Mouse (Mus musculus) embryo, embryonic 9.5 days (tissue): ENCODE measurements around the gene Adam1b.
A peak's percentile ranks its signal among the peaks of the same experiment; 100 is the strongest.
"Not testable (repeated sequence)": the region's sequence is repeated elsewhere in the genome, so short reads cannot be mapped to it uniquely, and the experiment has no call there.

Experiments
- DNase-seq: peaks from one replicate; pipeline ENCODE4 v3.0.0-alpha.2; 2017; ENCODE audit errors: extremely low spot score

The Adam1b gene

DNA sequence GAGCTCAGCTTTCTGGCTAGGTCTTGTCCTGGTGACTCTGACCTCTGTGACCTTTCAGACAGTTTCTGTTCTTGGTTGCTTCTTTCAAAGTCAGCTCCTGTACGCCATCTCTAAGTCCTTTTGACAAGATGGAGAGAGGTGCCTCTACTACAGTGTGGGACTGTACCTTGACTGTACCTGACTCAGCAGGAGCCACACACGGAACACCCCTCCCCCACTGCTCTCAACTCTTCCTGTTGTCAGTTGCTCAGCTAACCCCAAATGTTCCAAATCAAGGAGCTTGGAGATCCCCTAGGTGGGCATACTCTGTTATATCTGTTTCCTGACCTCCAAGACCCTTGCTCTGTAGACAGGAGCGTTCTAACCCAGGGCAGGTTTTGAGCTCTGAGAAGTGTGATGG is at the start of gene Adam1b:
Gene Adam1b, minus strand, starts transcription at position 205 of the 400 bp plus-strand sequence.
- DNase-seq = no peak

DNA sequence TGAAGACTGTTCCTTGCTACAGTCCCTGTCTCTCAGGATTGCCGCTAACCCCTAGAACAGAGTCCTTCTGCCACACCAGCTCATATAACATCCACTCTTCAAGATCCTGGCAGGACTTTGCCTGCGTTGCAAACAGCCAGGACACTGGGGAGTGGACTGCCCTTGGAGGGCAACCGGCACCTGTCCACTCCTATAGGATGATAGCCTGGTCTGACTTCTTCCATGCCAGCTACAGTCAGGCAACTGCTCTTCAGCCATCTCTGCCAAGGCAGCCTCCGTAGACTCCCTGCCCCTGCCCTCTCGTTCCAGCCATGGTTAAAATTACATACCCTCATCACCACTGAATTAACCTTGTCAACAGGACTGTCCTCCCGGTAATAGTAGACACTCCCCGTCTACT is 46.0 kb upstream of the Adam1b start:
- no peak for DNase-seq

DNA sequence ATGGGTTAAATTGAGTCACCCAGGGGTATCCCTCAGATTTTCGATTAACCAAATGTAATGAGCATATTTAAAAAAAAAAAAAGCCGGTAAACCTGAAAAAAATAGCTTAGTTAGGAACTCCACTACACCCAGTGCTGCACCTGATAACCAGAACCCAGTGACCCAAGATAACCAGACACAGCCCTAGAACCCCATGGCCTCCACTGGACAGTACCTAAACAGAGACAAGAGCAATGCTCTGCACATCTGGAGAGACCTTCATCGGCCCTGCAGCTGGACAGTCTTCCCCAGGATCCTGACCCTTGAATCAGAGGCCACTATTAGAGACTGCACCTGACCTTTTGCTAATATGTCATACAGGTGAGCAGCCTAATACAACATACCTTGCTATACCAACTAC is 43.8 kb upstream of the Adam1b start:
- DNase-seq = no peak

DNA sequence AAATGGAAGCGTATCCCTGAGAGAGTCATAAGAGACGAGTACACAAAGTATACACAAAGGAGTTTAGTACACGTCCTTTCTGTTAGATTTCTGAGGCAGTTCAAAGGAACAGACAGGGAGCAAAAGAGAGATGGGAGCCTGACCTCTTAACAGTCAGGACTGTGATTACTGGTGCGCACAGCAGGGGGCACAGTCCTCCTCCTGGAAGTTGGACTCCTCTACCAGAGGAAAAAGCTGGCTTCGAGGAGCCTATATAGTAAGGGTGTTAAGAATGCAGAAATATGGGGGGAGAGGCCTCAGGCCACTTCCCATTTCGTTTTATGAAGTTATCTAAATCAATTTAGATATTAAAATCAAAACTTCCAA is 43.3 kb upstream of the Adam1b start:
- DNase-seq = peak; percentile 52

DNA sequence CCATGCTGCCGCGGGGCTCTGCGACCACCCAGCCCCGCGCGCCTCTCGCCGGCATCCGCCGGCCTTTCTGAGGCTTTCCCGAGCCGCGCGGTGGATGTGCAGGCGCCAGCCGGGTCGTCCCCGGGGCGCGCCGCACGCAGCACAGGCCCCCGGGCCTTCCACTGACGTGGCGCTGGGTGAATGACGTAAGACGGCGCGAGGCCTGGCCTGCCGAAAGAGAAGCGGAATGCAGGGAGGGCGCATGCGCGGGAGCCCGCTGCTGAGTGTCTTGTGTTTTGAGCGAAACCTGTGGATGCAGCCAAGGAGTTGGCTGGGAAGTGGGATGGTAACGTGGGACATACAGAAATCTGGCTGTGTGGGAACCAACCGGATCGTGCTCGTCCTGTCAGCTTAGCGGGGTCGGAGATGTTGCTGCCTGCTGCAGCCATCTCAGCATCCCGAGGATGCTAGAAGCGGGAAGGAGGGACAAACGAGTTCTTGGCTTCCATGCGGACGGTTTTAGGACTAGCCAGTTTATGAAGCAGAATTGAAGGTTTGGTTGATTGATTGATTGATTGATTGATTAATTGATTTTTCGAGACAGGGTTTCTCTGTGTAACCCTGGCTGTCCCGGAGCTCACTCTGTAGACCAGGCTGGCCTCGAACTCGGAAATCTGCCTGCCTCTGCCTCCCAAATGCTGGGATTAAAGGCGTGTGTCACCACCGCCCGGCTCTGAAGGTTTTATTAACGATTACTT is 42.7 kb upstream of the Adam1b start, which contains the start of gene Mapkapk5:
Gene Mapkapk5, minus strand, starts transcription at position 113 of the 737 bp plus-strand sequence.
- peak; percentile 97 for DNase-seq

DNA sequence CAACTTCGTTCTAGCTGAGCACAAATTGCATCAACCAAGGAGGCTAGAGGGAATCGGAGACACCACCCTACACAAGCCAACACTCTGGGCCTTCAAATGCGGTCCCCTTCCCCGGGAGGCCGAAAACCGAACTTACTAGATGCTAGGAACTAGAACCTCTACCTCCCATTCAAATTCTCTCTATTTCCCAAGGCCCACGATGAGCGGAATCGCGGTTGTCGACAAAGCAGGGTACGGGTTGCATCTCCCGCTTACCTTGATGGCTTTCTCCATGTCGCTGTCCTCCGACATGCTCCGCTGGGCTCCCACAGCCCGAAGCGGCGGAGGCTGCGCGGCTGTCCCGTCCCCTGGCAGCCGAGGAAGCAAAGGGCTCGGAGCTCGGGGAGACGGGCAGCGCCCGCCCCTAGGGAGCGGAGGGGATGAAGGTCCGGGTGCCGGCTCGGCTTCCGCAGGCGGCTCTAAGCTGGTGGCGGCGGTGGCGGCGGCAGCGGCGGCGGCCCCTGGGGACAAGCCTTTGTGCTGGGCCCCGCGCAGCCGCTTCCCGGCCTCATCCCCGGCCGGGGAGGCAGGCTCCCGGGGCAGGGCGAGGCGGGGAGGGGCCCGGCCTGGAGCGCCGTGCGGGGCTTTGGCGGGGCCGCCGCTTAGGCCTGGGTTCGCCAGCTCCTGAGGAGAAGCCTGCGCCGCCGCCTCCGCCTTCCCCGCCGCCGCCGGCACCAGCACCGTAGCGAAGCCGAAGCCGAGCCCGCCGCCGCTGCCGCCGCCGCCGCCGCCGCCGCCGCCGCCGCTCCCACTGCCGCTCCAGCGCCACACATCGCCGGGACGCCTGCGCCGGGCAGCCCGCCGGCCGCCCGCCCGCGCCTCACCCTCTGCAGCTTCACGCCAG is 41.9 kb upstream of the Adam1b start, which contains the start of the genes Adam1a and Gm42878:
Gene Adam1a, minus strand, starts transcription at position 573 of the 883 bp plus-strand sequence.
Gene Gm42878, minus strand, starts transcription at position 573 of the 883 bp plus-strand sequence.
- no peak for DNase-seq

DNA sequence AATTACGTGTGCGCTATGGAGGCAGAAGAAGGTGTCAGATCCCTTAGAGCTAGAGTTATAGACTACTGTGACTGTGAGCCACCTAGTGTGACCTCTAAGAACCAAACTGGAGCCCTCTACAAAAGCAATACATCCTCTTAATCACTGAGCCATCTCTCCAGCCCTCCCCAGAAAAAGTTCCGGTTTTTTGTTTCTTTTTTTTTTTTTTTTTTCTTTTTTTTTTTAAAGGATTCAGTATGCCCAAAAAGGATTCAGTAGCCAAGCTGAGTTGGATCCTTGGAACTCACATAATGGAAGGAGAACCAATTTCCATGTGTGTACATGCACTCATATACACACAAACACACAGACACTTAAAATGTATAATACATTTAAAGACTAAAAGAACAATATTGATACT is 40.1 kb upstream of the Adam1b start:
- no peak for DNase-seq

DNA sequence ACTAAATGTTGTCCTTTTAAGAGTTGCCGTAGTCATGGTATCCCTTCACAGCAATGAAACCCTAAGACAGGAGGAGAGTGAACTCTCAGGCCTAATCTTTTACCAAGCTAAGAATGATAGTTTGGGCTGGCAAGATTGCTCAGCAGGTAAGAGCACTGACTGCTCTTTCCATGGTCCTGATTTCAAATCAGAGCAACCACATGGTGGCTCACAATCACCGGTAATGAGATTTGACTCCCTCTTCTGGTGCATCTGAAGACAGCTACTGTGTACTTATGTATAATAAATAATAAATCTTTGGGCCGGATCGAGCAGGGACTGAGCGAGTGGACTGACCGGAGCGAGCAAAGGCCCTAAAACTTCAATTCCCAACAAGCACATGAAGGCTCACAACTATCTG is 38.0 kb upstream of the Adam1b start:
- DNase-seq = no peak

DNA sequence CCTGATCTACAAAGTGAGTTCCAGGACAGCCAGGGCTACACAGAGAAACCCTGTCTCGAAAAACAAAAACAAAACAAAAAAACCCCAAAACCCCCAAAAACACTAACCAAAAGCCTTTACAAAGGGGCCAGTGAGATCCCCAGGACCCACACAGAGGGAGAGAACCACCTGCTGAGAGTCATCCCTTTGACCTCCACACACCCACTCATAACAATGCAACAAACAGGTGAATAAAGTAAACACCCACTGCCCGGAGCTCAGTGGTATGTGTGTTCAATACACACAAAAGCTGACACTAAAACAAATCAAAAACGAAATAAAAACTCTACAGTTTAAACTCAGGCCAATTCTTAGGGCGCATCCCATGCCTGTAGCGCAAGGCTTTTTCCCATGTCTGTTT is 36.8 kb upstream of the Adam1b start:
- no peak for DNase-seq

DNA sequence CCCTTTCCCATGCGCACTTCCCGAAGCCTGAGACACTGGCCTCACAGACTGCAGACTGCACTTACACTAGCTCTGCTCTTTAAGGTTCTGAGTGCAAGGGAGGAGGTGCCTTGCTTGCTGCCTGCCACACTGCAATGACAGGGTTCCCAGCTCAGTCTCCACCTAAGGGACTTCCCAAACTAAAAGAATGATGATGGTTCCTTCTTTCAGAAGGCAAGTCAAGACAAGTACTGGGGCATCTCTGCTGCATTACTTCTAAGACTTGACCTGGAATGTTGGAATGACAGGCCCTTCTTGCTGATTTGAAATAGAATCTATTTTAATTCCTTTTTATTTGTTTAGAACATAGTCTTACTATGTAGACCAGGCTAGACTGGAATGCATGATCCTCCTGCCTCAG is 34.4 kb upstream of the Adam1b start:
- DNase-seq = no peak

DNA sequence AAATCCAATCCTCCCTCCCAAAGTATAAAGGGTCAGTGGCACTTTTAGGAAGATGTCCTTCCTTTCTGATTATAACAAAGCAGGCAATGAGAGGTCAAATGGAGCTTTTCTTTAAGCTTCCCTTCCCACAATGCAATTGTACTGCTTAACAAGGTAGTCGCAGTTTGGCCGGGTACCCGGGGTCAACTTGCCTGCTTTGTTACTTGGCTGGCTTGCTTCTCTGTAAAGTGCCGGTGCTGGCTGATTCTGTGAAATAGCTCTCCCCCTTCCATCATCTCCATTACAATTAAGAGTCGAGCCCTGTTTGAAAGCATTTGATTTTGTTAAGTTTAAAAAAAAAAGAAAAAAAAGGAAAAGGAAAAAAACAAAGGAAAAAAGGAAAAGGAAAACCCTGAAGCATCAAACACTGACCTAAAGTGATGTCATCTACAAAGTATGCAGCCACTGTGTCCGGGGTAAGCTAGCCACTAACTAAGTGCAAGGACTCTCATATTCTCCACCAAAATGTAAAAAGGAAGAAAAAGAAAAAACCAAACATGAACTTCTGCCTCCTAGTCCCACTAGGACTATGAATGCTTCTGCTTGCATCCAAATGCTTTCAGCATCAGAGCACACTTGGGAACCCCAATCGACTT is 33.8 kb upstream of the Adam1b start:
- no peak for DNase-seq

DNA sequence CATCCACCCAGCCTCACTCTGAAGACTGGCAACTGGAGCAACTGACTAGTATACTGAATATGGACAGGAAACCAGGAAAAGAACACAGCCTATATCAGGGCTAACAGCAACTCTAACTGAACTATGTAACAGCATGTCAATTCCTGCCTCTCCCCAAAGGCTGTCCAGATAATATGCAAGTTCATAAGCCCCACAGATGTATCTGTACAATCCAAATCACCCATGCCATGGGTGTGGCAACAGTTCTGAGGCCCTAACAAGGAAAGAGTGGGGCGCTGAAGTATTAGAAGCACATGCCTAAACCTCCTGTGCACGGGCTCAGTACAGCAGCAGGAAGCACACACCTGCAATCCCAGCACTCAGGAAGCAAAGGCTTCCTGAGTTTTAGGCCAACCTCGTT is 31.9 kb upstream of the Adam1b start:
- no peak for DNase-seq

DNA sequence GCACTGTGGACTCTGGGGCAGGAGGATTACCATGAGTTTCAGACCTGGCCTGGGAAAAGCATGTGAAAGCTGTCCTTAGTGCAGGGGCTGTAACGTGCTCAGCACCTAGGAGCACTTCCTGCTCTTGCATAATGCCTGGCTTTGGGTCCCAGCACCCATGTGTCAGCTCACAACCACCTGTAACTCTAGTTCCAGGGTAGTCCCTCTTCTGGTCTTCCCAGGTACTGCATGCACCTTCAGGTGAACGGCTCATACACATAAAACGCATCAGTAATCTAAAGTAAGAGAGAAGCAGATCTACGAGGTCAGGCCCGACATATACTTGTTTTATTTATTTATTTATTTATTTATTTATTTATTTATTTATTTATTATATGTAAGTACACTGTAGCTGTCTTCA is 31.3 kb upstream of the Adam1b start:
- DNase-seq = no peak

DNA sequence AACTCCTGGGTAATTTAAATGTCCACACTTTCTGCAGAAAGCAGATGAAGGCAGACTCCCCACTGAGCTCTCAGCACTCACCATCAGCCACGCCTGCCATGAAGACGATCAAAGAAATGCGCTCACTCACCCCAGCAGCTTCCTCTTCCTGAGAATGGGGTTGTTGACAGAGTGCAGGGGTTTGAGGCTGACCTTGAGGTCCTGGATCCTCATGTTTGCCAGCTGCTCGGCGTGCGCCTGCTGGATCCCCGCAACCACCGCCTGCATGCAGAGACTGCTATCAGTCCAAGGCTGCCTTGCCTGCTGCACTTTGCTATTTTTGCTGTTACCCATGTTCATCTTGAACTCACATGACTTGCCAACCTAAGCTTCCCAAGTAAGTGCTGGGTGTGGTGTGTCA is 23.7 kb upstream of the Adam1b start:
- DNase-seq = no peak

DNA sequence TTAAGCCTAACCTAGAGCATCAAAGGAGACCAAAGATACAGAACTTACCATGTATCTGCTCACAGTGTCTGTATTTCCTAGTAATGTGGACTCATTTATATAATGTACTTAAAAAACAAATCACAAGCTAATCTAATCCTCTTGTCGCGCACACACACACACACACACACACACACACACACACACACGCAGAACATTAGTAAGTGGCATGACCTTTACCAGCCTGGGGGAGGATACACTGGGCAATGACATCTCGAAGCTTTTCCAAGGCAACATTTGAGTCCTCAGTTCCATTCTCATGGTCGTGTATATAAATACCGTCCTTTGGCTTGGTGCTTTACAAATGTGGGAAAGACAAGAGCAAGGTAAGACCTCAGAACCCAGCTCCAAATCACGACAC is 23.3 kb upstream of the Adam1b start:
- DNase-seq = no peak

DNA sequence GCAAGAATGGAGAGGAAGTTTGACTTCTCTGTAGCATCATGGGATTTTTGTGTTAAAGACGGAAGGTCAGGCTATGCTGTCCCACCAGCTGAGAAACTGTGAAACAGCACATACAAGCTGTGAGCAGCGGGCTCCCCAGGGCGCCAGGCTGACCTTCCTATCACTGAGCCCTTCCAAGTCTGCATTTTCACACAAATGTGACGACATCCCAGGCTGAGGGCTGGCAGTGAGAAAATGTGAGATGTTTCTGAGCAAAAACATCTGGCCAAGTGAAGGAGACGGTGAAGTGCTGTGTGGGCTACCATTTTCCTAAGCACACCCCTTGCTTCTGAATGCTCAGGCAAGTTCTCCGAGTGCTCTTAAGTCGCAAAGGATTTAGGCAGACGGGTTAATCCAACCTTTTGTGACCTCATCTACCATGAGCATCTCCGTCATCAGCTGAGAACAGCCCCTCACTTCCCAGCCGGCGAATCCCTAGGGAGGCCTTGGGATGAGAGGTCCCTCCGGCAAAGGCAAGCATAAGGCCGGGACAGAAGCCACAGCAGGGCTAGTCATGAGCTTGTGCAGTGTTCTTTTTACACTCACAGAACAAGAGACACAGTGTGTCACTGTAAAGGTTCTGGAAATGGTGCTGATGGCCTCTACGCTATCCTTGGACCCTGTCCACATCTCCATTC is 22.7 kb upstream of the Adam1b start:
- no peak for DNase-seq

DNA sequence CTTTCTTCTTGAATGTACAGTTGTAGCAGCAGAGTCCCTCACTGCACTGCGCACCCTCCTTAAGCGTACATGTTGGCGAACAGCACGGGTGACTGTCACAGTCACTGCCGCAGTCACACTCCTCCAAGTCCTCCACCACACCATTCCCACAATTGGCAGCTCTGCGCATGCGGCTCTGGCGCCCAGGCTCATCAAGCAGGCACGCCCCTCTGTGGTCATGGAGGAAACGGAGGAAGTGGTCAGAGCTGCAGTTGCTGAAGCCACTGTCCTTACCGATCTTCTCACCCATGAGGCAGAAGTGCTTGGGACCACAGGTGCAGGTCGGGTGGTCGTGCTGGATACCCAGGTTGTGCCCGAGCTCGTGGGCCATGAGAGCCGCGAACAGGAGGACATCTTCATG is 16.5 kb upstream of the Adam1b start:
- not testable (repeated sequence) for DNase-seq

DNA sequence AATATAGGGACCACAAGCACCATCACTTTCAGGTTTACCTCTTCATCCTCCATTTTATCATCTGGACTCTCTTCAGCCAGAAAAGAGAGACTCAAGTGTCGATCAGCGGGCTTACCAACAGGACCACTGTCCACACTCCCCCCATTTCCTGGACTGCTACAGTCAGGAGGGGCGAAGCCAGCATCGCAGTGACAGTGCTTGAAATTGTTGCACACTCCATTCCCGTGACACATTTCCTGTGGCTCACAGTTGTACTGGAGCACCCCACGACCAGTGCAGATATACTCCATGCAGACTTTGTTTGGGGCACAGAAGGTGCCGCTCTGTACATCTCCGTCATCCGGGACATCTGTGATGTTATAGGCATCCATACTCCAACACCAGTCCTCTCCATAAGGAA is 15.7 kb upstream of the Adam1b start:
- DNase-seq = no peak

DNA sequence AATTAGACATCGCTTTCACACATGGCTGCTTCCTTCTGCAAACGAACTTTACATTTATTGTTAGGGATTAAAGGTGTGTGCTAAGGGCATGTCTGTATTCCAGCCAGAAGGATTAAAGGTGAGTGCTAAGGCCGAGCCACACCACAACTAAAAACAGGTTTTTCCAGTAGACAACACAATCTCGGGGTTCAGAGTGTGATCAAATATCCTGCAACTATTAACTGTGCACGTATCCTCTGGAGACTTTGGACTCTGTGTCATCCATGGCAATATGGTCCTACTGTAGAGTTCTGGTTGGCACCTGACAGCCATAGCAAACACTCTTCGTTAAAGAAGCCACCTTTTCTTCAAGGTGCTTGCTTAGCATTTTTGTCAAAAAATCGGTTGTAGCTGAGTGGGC is 6.8 kb upstream of the Adam1b start:
- no peak for DNase-seq

DNA sequence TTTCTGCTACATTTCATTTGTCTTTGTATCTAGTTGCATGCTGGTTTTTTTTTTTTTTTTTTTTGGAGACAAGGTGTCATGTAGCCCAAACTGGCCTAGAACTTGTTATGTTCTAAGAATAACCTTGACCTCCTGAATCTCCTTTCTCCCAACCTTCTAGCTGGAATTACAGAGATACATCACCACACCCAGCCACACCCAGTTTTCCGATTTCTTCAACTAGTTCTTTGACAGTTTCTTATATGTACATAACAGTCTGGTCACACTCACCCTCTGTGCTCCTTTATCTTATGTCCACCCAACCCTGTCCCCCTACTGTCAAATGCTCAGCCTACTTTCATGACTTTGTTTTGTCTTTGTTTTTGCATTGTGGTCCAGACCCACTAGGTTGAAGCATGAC is 3.6 kb upstream of the Adam1b start:
- no peak for DNase-seq

DNA sequence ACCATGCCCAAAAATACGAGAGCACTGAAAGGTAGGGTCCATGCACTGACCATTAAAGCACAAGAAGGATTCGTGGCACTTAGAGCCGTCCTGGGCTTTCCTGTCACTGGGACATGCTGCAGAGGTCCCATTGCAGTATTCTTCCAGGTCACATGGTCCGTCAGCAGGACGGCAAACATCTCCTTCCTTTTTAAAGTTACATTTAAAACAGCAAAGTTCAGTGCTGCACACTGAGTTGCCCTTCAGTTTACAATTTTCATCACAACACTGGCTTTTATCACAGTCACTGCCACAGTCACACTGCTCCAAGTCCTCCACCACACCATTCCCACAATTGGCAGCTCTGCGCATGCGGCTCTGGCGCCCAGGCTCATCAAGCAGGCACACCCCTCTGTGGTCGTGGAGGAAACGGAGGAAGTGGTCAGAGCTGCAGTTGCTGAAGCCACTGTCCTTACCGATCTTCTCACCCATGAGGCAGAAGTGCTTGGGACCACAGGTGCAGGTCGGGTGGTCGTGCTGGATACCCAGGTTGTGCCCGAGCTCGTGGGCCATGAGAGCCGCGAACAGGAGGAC is 1.7 kb downstream of the Adam1b start:
- DNase-seq = not testable (repeated sequence)

DNA sequence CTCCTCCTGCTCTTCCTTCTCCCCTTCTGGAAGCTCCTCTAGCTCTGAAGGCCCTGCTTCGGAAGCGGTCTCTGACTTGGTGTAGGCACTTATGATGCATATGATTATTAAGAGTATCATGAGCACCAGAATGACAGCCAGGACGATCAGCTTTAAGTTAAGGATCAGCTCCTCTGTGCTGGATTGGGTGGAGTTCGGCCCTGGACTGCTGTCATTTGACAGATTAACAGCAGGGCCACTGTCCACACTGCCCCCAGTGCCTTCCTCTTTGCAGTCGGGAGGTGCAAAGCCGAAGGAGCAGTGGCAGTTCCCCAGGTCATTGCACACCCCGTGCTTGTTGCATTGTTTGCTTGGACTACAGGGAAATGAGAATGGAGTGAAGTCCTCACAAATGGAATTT is 2.5 kb downstream of the Adam1b start:
- no peak for DNase-seq
